Mouse (Mus musculus) CD4-positive, CD25-positive, alpha-beta regulatory T cell, adult 4 months (primary cell): ENCODE measurements around the gene Slc22a14. TPM values are rescaled to one million over a fixed set of nuclear protein-coding genes. Genes with fewer than 3 reads are reported as not detected.

Experiments used
- ATAC-seq: one replicate; pipeline ENCODE4 v1.8.0; 2017
- polyA plus RNA-seq, 2 experiments: library from polyadenylated mRNA; unstranded; fragments of 100-300 nt; shearing (Covaris generic); gene quantifications; one replicate each; pipeline ENCODE4 v1.2.1; 2017

Gene Slc22a14
- polyA plus RNA-seq, 2 experiments from 2014 or later = not detected

GRCm38 (mm10) chr9:119199151-119199861 lies 166.0 kb downstream of the Slc22a14 start:
- ATAC-seq = no peak

- ATAC-seq = no peak
Measured at GRCm38 (mm10) chr9:119192202-119192990, 173.0 kb downstream of the Slc22a14 start.

GRCm38 (mm10) chr9:119181241-119181728 lies 184.1 kb downstream of the Slc22a14 start:
- no peak for ATAC-seq

- no peak for ATAC-seq
Measured at GRCm38 (mm10) chr9:119179292-119179691, 186.1 kb downstream of the Slc22a14 start.

GRCm38 (mm10) chr9:119167608-119168007 lies 197.7 kb downstream of the Slc22a14 start:
- ATAC-seq = no peak

GRCm38 (mm10) chr9:119165548-119165947 lies 199.8 kb downstream of the Slc22a14 start:
- ATAC-seq = no peak

GRCm38 (mm10) chr9:119164743-119165142 lies 200.6 kb downstream of the Slc22a14 start:
- no peak for ATAC-seq

GRCm38 (mm10) chr9:119160689-119161088 lies 204.7 kb downstream of the Slc22a14 start:
- ATAC-seq = no peak

GRCm38 (mm10) chr9:119158861-119159260 lies 206.5 kb downstream of the Slc22a14 start, which contains the start of gene Gm47289:
Gene Gm47289, plus strand, starts transcription at chr9:119159161.
- no peak for ATAC-seq

- ATAC-seq = no peak
Measured at GRCm38 (mm10) chr9:119156278-119157201, 208.8 kb downstream of the Slc22a14 start, which contains the start of gene Acaa1b. Gene Acaa1b, minus strand, starts transcription at chr9:119157093.

- ATAC-seq = no peak
Measured at GRCm38 (mm10) chr9:119155826-119156225, 209.5 kb downstream of the Slc22a14 start.

- no peak for ATAC-seq
Measured at GRCm38 (mm10) chr9:119155416-119155815, 209.9 kb downstream of the Slc22a14 start.

GRCm38 (mm10) chr9:119151751-119152150 lies 213.6 kb downstream of the Slc22a14 start:
- no peak for ATAC-seq

GRCm38 (mm10) chr9:119149601-119150000 lies 215.8 kb downstream of the Slc22a14 start:
- no peak for ATAC-seq

- no peak for ATAC-seq
Measured at GRCm38 (mm10) chr9:119146098-119146770, 219.1 kb downstream of the Slc22a14 start.

GRCm38 (mm10) chr9:119145638-119146037 lies 219.7 kb downstream of the Slc22a14 start:
- no peak for ATAC-seq

GRCm38 (mm10) chr9:119145137-119145536 lies 220.2 kb downstream of the Slc22a14 start:
- ATAC-seq = no peak

GRCm38 (mm10) chr9:119144696-119145095 lies 220.7 kb downstream of the Slc22a14 start:
- no peak for ATAC-seq

- ATAC-seq = no peak
Measured at GRCm38 (mm10) chr9:119143372-119143771, 222.0 kb downstream of the Slc22a14 start.

GRCm38 (mm10) chr9:119142066-119142465 lies 223.3 kb downstream of the Slc22a14 start:
- ATAC-seq = no peak

GRCm38 (mm10) chr9:119138836-119139235 lies 226.5 kb downstream of the Slc22a14 start:
- no peak for ATAC-seq

GRCm38 (mm10) chr9:119130692-119131091 lies 234.7 kb downstream of the Slc22a14 start:
- no peak for ATAC-seq
